Mouse (Mus musculus): Measurements from ENCODE around the gene Fam170b.

GRCm38 (mm10) chr14:32865331-32865730 lies 31.6 kb downstream of the Fam170b start:
- TF ChIP-seq POLR2A (IDR thresholded peaks at IDR 0.05; ENCODE audit: low read depth, low read length), result no peak
- TF ChIP-seq CTCF (conservative IDR thresholded peaks at IDR 0.05; ENCODE audit: insufficient read depth, insufficient read length, low read depth, low read length), result no peak
